Mouse (Mus musculus): ENCODE results near the gene Hmgb2. TPM values are rescaled to one million over a fixed set of nuclear protein-coding genes. Genes with fewer than 3 reads are reported as not detected.
"Not testable (repeated sequence)": the region's sequence is repeated elsewhere in the genome, so short reads cannot be mapped to it uniquely, and the experiment has no call there.

The Hmgb2 gene
- total RNA-seq, 2 experiments from 2014 or later: 219 to 220 TPM

GRCm38 (mm10) chr8:57507556-57508063 lies 4.1 kb upstream of the Hmgb2 start:
- ATAC-seq (replicated peaks; ENCODE audit: low FRiP score, poor library complexity, severe bottlenecking): no peak

- ATAC-seq (replicated peaks; ENCODE audit: low FRiP score, poor library complexity, severe bottlenecking): no peak
These were observed 3.0 kb upstream of the Hmgb2 start for GRCm38 (mm10) chr8:57508657-57509056.

- ATAC-seq (replicated peaks; ENCODE audit: low FRiP score, poor library complexity, severe bottlenecking): peak; percentile 39
These were observed 854 bp upstream of the Hmgb2 start for GRCm38 (mm10) chr8:57510791-57511315.

- no peak for ATAC-seq (replicated peaks; ENCODE audit: low FRiP score, poor library complexity, severe bottlenecking)
These were observed 692 bp downstream of the Hmgb2 start for GRCm38 (mm10) chr8:57512141-57513056.

- not testable (repeated sequence) for ATAC-seq (replicated peaks; ENCODE audit: low FRiP score, poor library complexity, severe bottlenecking)
These were observed 1.5 kb downstream of the Hmgb2 start for GRCm38 (mm10) chr8:57513178-57513661.

GRCm38 (mm10) chr8:57516685-57517084 lies 5.0 kb downstream of the Hmgb2 start:
- not testable (repeated sequence) for ATAC-seq (replicated peaks; ENCODE audit: low FRiP score, poor library complexity, severe bottlenecking)

GRCm38 (mm10) chr8:57517723-57518122 lies 6.0 kb downstream of the Hmgb2 start:
- no peak for ATAC-seq (replicated peaks; ENCODE audit: low FRiP score, poor library complexity, severe bottlenecking)

- peak; percentile 50; the same call in 1 of the 2 replicates for ATAC-seq (replicated peaks; ENCODE audit: low FRiP score, poor library complexity, severe bottlenecking)
These were observed 8.6 kb downstream of the Hmgb2 start for GRCm38 (mm10) chr8:57520186-57520786.

GRCm38 (mm10) chr8:57528036-57528435 lies 16.3 kb downstream of the Hmgb2 start:
- ATAC-seq (replicated peaks; ENCODE audit: low FRiP score, poor library complexity, severe bottlenecking): no peak

GRCm38 (mm10) chr8:57530238-57530637 lies 18.5 kb downstream of the Hmgb2 start:
- ATAC-seq (replicated peaks; ENCODE audit: low FRiP score, poor library complexity, severe bottlenecking): no peak

GRCm38 (mm10) chr8:57530666-57531349 lies 19.1 kb downstream of the Hmgb2 start:
- ATAC-seq (replicated peaks; ENCODE audit: low FRiP score, poor library complexity, severe bottlenecking): peak; percentile 88

GRCm38 (mm10) chr8:57532223-57532622 lies 20.5 kb downstream of the Hmgb2 start:
- ATAC-seq (replicated peaks; ENCODE audit: low FRiP score, poor library complexity, severe bottlenecking): no peak

GRCm38 (mm10) chr8:57533106-57533505 lies 21.4 kb downstream of the Hmgb2 start:
- ATAC-seq (replicated peaks; ENCODE audit: low FRiP score, poor library complexity, severe bottlenecking): no peak

GRCm38 (mm10) chr8:57534495-57534894 lies 22.8 kb downstream of the Hmgb2 start:
- ATAC-seq (replicated peaks; ENCODE audit: low FRiP score, poor library complexity, severe bottlenecking): no peak

GRCm38 (mm10) chr8:57536167-57536566 lies 24.5 kb downstream of the Hmgb2 start:
- ATAC-seq (replicated peaks; ENCODE audit: low FRiP score, poor library complexity, severe bottlenecking): no peak

- no peak for ATAC-seq (replicated peaks; ENCODE audit: low FRiP score, poor library complexity, severe bottlenecking)
These were observed 26.9 kb downstream of the Hmgb2 start for GRCm38 (mm10) chr8:57538601-57539000.

GRCm38 (mm10) chr8:57540110-57540838 lies 28.6 kb downstream of the Hmgb2 start:
- ATAC-seq (replicated peaks; ENCODE audit: low FRiP score, poor library complexity, severe bottlenecking): peak; percentile 52; the same call in 1 of the 2 replicates

- no peak for ATAC-seq (replicated peaks; ENCODE audit: low FRiP score, poor library complexity, severe bottlenecking)
These were observed 29.2 kb downstream of the Hmgb2 start for GRCm38 (mm10) chr8:57540951-57541350.

- no peak for ATAC-seq (replicated peaks; ENCODE audit: low FRiP score, poor library complexity, severe bottlenecking)
These were observed 29.7 kb downstream of the Hmgb2 start for GRCm38 (mm10) chr8:57541405-57541804.
